Mouse (Mus musculus): ENCODE data around the gene BC030867. TPM values are rescaled to one million over a fixed set of nuclear protein-coding genes. Genes with fewer than 3 reads are reported as not detected.
A peak's percentile ranks its signal among the peaks of the same experiment; 100 is the strongest.

Gene BC030867
- total and polyA plus RNA-seq, 3 experiments, result 20.0 to 51.7 (median 36.2) TPM

DNA sequence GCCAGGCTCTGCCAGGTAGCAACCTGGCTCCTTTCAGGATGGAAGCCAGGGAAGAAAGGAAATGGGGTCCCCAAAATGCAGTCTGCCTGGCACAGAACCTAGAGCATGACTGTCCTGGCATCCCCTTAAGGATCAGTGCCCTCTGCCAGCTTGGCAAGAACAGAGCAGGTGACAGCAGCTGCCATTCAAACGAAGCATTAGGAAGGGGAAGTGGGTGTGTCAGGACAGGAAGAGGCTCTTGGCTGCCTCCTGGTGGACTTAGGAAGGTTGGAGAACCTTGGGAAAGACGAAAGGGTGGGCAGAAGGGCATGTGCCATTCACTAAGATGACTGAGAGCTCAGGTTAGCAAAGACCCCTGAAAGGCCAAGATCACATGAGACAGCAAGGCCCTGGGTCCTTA is 38.9 kb upstream of the BC030867 start:
- H3K27ac ChIP-seq (ENCODE audit: control insufficient read depth, low read depth, low read length), result no peak overlapping the region
- DNase-seq (ENCODE audit: low read depth, low spot score), result peak; percentile 86
- H3K36me3 ChIP-seq (ENCODE audit: control insufficient read depth in 1 of 2, insufficient read depth in 2 of 2, low read length in 2 of 2), result peaks cover 0 to 2% of the 10 kb centered on the region in 2 experiments; a peak in 2 of 4 replicates
- no peaks in the 10 kb centered on the region for H3K9me3 ChIP-seq (replicated peaks; ENCODE audit: insufficient read depth, low read length)
- TF ChIP-seq MYC (IDR thresholded peaks at IDR 0.05; ENCODE audit: low read depth, low read length) (peak; percentile 38; the same call in 1 of the 2 replicates), MXI1 (IDR thresholded peaks at IDR 0.05; ENCODE audit: low read depth, low read length) (no peak), ZMIZ1 (IDR thresholded peaks at IDR 0.05; ENCODE audit: low read depth, low read length) (no peak), POLR2AphosphoS2 (IDR thresholded peaks at IDR 0.05; ENCODE audit: low read length) (no peak), RAD21 (IDR thresholded peaks at IDR 0.05; ENCODE audit: low read depth, low read length) (peak; percentile 48), SMC3 (IDR thresholded peaks at IDR 0.05; ENCODE audit: low read depth, low read length) (peak; percentile 87), NELFE (IDR thresholded peaks at IDR 0.05; ENCODE audit: low read depth, low read length) (no peak), RCOR1 (IDR thresholded peaks at IDR 0.05; ENCODE audit: low read depth, low read length) (no peak), USF1 (IDR thresholded peaks at IDR 0.05; ENCODE audit: low read depth, low read length) (peak; percentile 48), CTCF (IDR thresholded peaks at IDR 0.05 in 2 of 3, conservative IDR thresholded peaks at IDR 0.05 in 1 of 3; ENCODE audit: control insufficient read depth in 1 of 3, insufficient read depth in 1 of 3, low read depth in 2 of 3, low read length in 3 of 3, poor library complexity in 1 of 3, severe bottlenecking in 1 of 3) (peak; percentile 70 to 91 (median 91)), TBP (IDR thresholded peaks at IDR 0.05; ENCODE audit: low read depth, low read length) (0 out of 2 replicates have a peak, but pooled peaks have one; percentile 38), ELF1 (IDR thresholded peaks at IDR 0.05; ENCODE audit: low read depth, low read length) (peak; percentile 81), BHLHE40 (IDR thresholded peaks at IDR 0.05; ENCODE audit: borderline replicate concordance, low read depth, low read length) (no peak), ZKSCAN1 (IDR thresholded peaks at IDR 0.05; ENCODE audit: low read depth, low read length) (no peak), POLR2A (IDR thresholded peaks at IDR 0.05; ENCODE audit: control insufficient read depth in 1 of 2, insufficient read depth in 1 of 2, low read depth in 1 of 2, low read length in 2 of 2, poor library complexity in 1 of 2) (peak in 1 of 2 experiments; percentile 27; a peak in 1 of 4 replicates), MAFK (IDR thresholded peaks at IDR 0.05; ENCODE audit: borderline replicate concordance, low read depth, low read length) (no peak), HCFC1 (IDR thresholded peaks at IDR 0.05; ENCODE audit: low read depth, low read length) (peak; percentile 70; the same call in 1 of the 2 replicates), MAX (IDR thresholded peaks at IDR 0.05; ENCODE audit: low read length) (peak; percentile 35; the same call in 1 of the 2 replicates), ZC3H11A (IDR thresholded peaks at IDR 0.05; ENCODE audit: low read depth, low read length) (peak; percentile 53; the same call in 1 of the 2 replicates), TCF12 (IDR thresholded peaks at IDR 0.05; ENCODE audit: low read depth, low read length) (peak; percentile 28; the same call in 1 of the 2 replicates), SIN3A (IDR thresholded peaks at IDR 0.05; ENCODE audit: low read length) (peak; percentile 78), ETS1 (IDR thresholded peaks at IDR 0.05; ENCODE audit: low read depth, low read length) (0 out of 2 replicates have a peak, but pooled peaks have one; percentile 45)
- peaks cover 17 to 25% of the 10 kb centered on the region in 2 experiments for H3K4me1 ChIP-seq (ENCODE audit: control insufficient read depth in 1 of 2, insufficient read depth in 2 of 2, low read length in 2 of 2)
- no peaks in the 10 kb centered on the region for H3K27me3 ChIP-seq (ENCODE audit: control insufficient read depth in 1 of 2, insufficient read depth in 2 of 2, low read length in 2 of 2)
- H3K79me2 ChIP-seq (ENCODE audit: control insufficient read depth, insufficient read depth, low read length, poor library complexity), result no peaks in the 10 kb centered on the region
- no peak overlapping the region for H3K9ac ChIP-seq (ENCODE audit: control insufficient read depth, low read depth, low read length, poor library complexity, severe bottlenecking)
- no peak overlapping the region for H3K4me3 ChIP-seq (ENCODE audit: control insufficient read depth in 1 of 2, insufficient read depth in 1 of 2, low read depth in 2 of 2, low read length in 2 of 2)
